Mouse (Mus musculus): ENCODE data around the gene Sept4. TPM values are rescaled to one million over a fixed set of nuclear protein-coding genes. Genes with fewer than 3 reads are reported as not detected.

Gene Sept4
- total RNA-seq (2021), result 10 to 100 TPM; 26.2 to 32.6 TPM

DNA sequence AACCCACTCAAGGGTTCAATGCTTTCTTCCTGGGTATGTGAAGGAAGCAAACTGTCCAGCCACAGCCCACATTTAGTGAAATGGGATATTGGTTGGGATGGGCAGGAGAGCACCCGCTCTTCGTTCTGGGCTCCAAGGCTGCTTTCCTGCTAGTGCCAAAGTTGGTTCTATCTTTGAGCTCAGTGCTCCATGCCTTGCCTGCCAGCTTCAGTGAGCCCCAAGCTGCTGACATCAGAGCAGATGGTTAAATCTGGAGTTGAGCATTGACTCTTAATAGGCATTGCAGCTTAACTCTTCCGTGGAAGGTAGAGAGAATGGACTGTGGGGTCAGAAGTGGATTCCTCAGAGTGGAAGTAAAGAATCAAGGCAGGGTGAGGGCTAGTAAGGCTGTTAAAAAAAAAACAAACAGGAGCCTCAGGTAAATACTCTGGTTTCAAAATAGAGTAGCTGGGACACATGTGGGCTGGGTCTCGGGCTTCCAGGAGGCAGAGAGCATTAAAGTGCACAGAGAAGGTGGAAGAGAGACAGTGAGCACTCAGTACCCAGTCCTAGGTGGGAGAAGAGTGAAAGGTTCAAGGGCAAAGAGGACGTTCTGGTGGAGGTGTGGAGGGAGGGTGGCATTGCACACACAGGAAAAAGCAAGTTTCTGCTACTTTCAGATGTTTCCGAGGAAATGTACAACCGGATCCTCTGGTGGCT is at the start of gene Sept4:
Gene Sept4 (plus strand): TSS at position 649 of the 699 bp plus-strand sequence.
- no peak for DNase-seq

DNA sequence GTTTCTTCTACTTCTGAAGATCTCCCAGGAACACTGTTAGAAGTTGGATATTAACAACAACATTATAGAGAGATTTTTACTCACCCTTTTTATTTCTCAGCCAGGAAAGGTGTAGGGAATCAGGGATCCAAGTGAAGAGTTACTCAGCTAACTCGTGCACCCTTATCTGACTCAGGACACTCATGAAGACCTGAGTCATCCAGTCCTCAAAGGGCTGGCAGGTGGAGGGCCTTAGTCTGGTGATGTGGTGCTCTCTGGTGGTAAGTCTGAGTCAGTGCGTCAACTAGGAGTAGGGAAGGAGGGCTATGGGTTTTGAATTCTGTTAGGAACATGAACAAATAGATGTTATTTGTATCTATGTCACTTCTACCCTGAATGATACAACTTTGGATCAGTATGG is 49.4 kb upstream of the Sept4 start:
- DNase-seq, result peak; percentile 24
- intact Hi-C loops (cut with DNase I), result no loop called here

More for the DNA sequence above, at the start of gene Sept4:
- intact Hi-C loops (cut with DNase I), result no loop called here

DNA sequence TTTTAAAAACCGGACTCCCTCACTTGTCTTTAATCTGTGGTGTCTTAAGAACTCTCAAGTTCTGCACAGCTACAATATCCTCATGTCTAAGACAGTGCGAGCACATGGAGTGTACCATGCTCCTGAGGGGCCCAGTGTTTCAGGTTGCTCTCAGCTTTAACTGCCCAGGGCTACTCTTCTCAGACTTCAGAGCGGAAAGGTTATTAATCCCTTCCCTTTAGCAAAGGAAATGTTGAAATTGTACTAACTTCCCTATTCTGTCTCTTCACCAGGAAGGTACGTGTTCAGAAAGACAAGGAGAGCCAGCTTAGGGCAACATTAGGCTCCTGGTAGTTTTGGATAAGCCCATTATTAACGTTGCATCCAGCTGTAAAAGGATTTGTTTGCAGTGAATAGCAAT is 45.2 kb upstream of the Sept4 start:
- no peak for DNase-seq
- intact Hi-C loops (cut with DNase I), result no loop called here

DNA sequence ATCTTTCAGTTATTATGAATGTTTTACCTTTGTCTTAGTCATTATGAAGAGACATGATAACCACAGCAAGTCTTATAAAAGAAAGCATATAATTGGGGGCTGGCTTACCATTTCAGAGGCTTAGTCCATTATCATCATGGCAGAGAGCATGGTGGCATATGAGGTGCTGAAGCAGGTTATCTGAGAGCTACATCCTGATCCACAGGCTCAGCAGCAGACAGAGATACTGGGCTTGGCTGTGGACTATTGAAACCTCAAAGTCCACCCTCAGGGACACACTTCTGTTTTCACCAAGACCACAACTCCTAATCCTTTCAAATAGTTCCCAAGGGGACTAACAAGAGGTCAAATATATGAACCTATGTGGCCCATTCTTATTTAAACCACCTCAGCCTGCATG is 44.7 kb upstream of the Sept4 start:
- intact Hi-C loops (cut with DNase I), result no loop called here
- DNase-seq, result no peak

DNA sequence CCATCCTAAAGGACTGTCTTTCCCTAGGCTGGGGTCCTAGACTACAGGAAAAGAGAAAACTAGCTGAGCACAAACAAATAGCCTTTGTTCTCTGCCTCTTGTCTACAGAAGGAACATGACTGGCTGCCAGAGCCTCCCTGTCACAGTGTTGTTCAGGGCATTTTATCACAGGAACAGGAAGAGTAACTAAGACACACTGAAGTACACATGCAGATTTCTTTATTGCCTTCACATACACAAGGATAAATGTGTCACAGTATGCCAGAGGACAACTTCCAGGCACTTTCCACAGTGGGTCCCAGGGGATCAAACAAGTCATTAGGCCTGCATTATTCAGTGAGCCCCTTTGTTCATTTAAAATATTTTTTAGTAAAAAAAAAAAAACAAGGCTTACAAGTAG is 43.9 kb upstream of the Sept4 start:
- DNase-seq, result no peak
- intact Hi-C loops (cut with DNase I), result no loop called here

DNA sequence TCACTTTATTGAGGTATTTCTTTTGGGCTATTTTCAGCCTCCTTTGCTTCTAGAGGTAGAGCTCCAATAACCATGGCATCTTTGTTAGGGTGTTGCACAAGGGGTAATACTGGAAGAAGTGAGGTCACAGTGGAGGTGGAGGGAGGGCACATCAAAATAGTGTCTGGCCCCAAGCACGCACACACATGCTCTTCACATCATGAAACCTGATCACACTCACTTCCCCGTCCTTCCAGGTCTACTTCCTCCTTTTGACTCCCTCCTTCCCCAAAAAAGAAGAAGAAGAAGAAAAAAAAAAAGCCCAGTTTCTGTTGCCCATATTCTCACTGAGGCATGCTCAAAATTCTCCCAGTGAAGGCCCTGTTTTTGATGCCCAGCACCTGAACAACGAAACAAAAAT is 41.3 kb upstream of the Sept4 start:
- intact Hi-C loops (cut with DNase I), result no loop called here

DNA sequence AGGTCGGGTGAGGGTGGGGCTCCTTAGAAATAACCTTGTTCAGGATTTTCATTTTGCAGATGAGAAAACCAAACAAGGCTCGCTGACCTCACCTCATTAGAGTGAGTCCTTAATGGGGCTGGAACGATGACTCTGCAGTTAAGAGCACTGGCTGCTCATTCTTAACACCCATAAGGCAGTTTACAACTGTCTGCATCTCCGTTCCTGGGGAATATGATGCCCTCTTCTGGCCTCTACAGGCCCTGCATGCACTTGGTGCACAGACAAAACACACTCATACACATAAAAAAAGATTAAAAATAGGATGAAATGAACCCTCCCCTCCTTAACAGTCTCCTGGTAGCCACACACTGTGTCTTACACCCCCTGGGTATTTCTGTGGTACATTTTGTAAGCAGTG is 40.7 kb upstream of the Sept4 start:
- intact Hi-C loops (cut with DNase I), result no loop called here
- DNase-seq, result no peak

More for the DNA sequence above, 41.3 kb upstream of the Sept4 start:
- DNase-seq, result no peak

DNA sequence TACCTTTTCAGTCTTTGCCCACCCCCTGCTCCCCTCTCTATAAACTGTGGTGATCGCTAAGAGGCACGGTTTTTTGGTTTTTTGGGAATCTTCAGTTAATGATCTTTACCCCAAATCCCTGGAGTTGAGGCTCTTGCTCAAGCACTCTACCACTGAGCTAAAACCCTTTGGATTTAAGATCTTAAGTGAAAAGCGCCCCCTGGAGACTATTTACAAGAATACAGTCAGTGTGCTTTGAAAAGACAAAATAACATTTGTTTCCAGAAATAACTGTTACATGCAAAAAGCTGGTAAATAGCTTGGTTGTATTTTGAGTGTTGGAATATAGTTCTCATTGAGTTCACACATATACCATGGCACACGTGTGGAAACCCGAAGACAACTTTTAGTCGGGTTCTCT is 37.0 kb upstream of the Sept4 start:
- DNase-seq, result no peak
- intact Hi-C loops (cut with DNase I), result no loop called here

DNA sequence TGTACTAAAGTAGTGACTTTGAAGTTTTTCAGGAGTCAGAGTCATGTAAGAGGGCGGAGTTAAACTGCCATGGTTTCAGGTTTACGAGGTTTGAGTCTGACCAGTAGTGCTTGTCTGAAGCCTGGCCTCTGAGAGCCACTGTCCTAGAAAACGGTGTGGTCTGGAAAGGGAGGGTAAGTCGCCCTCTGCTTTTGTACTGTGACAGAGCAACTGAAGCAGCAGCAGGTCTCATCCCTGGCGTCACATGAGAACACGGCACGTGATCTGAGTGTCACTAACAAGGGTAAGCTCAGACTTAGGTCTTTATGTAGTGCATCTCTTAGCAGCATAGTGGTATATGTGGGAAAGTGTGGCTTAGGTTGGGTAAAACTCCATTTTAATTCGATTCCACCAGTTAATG is 26.4 kb upstream of the Sept4 start:
- DNase-seq, result peak; percentile 22
- intact Hi-C loops (cut with DNase I), result no loop called here

DNA sequence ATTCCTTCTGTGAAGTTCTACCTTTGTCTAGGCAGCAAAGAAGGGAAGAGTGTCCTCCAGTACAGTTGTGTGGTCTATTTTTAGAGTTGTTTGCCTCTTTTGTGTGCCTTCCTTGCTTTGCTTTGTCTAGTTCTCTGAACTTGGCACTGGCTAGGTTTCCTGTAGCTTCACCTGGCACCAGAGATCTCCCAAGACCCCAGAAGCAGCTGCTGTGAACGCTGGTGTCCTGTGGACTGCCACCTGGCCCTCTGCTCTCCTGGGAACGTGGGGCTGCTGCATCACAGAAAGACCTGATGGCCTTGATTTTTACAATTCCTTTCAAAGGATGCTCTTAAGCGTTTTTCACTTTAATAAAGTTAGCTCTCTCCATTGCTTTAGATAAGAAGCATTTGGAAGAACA is 25.8 kb upstream of the Sept4 start:
- peak; percentile 78 for DNase-seq
- intact Hi-C loops (cut with DNase I), result no loop called here

DNA sequence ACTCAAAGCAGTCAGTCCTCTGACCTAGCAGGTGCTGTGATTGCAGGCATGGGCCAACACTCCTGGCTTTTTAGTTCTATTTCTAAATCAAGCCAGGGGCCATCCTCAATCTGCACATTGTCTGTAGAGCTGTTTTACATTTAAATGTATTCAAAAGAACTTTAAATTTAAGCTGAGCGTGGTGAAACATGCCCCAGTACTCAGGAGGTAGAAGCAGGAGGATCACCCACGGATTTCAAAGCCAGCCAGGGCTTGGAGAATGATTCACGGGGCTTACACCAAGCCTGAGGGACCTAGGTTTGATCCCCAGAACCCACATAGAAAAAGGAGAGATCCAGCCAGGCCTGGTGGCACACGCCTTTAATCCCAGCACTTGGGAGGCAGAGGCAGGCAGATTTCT is 15.4 kb upstream of the Sept4 start:
- intact Hi-C loops (cut with DNase I), result no loop called here
- DNase-seq, result no peak

DNA sequence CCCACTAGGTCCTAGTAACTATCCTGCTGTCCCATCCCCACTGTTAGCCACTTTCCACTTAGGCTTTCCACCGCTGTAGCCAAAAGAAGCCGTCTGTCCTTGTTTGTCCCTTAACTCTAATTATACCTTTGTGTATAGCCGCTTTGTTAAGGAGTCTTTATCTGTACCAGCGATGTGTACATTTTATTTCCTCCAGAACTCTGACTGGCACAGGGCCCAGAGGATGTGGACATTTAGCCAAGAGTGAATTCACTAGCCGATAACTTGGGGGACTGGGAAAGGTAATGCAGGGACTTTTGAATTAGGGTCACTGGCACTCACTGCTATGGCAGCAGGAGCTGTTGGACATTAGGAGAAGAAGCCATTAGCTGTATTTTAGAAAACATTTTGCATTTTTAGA is 14.3 kb upstream of the Sept4 start:
- no peak for DNase-seq
- intact Hi-C loops (cut with DNase I), result no loop called here

DNA sequence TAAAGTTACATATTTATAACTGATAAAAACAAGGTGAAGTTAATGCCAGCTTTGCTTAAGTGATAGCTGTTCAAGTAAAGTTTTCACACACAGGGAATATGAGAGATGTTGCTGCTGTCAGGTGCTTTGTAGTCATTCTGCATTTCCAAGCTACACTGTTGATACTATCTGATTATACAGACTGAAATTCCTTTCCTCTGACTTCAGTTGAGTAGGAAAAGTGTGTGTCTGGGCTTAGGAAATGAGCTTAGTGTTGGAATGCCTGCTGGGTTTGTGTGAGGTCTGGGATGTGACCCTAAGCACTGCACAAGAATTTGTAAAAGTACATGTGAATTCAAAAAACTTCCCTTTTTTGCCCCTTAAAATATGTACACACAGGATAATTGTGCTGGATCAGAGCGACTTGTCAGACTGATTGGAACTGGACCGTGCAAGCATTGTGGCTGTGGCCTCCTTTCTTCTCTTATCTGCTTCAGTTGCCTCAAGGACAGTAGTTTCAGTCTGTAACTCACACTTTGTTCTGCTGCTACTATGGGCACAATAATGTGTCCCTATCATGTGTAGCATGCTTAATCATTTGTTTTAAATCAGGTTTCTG is 13.5 kb upstream of the Sept4 start:
- intact Hi-C loops (cut with DNase I), result no loop called here
- no peak for DNase-seq

DNA sequence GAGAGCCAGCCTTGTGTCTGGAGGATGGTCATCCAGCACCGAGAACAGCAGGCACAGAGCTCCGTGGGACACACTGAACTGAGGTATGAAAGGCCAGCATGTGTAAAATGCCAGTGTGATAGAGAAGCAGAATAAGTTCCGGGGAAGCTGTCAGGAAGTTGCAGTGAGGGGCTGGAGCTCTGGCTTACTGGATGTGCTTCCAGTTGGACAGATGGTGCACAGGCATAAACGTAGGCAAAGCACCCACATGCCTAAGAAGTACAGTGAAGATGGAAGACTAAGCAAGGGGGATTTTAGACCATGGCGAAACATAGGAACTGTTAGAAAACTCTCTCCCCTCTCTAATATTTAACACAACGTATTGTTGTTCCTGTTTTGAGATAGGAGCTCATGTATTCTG is 7.5 kb upstream of the Sept4 start:
- no peak for DNase-seq
- intact Hi-C loops (cut with DNase I), result no loop called here

DNA sequence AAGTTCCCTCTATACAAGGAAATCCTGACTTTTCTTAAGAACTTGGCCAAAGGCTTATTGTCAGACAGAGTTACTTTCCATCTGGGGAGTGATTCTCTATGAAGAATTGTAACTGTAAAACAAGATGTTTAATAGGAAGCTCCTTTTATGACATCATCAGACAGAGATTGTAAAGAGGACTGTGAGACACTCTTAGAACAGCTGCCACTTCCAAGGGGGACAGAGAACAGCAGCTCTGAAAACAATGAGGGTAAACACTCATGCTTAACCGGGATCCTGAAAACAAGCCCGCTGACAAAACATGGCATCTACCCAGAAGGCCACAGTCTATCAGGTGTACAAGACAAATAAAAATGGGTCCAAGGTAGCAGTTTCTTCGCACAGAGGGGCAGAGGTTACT is 2.2 kb upstream of the Sept4 start, which contains the start of gene Gm11492:
Gene Gm11492 (plus strand): TSS at position 153 of the 400 bp plus-strand sequence.
- intact Hi-C loops (cut with DNase I), result no loop called here
- no peak for DNase-seq

DNA sequence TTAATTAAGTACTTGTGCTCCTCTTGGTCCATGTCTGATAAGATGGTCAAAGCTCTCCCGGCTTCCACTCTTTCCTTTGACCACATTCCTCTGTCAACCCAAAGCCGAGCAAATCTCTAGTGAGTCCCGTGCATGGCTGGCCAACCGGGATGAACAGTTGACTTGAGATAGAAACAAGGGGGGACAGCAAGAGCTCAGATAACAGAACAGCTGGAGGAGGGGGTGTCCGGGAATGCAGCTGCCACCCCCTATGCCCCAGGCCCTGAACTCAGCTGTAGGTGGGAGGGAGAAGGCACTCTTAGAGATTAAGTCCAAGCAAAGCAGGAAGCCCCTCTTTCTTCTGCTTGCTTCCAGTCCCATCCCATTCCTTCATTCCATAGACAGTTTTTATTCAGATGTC is 2.0 kb downstream of the Sept4 start:
- intact Hi-C loops (cut with DNase I), result no loop called here

DNA sequence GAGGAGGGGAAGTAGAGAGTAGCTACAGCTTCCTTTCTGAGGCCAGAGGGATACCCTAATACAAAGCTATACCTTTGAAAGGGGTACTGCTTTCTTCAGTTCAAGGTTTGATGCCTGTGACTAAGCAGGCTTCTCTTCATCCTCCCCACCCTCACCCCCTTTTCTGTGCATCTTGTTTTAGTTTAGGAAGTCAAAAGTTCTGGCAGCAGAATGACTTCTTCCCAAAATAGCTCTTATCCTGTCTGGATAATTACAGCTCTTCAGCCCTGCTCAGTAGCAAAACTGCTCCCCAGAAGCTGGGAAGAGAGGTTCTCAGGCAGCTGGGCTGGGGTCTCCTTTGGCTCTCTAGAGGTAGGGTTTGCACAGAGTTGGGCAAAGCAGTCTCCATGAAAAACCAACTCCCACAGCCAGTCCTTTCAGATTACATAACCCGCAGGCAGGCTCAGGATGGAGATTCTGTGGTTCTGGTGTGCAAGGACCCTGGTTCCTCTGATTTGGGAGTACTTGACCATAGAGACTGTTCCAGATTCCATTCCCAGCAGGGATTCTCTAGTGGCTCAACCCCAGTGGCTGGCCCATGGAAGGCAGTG is 2.8 kb downstream of the Sept4 start:
- no peak for DNase-seq
- intact Hi-C loops (cut with DNase I), result no loop called here

More for the DNA sequence above, 2.0 kb downstream of the Sept4 start:
- no peak for DNase-seq

DNA sequence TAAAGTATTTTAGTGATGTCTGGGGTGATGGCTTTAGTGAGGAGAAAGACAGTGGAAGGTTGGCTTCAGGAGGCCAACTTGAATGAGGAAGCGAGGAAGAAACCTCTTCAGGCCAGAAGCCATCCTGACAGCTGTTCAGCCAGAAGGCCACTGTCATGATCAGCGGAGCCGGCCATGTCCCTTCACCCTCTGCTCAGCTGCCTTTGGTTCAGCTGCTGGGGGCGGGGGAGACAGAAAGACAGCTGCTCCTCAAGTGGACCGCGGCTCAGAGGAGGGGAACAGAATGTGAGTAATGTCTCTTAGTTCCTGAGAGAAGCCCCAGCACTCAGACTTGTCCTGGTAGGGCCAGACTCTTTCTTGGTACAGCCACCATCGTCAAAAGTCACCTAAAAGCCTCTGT is 5.0 kb downstream of the Sept4 start:
- intact Hi-C loops (cut with DNase I), result no loop called here
- DNase-seq, result peak; percentile 71

DNA sequence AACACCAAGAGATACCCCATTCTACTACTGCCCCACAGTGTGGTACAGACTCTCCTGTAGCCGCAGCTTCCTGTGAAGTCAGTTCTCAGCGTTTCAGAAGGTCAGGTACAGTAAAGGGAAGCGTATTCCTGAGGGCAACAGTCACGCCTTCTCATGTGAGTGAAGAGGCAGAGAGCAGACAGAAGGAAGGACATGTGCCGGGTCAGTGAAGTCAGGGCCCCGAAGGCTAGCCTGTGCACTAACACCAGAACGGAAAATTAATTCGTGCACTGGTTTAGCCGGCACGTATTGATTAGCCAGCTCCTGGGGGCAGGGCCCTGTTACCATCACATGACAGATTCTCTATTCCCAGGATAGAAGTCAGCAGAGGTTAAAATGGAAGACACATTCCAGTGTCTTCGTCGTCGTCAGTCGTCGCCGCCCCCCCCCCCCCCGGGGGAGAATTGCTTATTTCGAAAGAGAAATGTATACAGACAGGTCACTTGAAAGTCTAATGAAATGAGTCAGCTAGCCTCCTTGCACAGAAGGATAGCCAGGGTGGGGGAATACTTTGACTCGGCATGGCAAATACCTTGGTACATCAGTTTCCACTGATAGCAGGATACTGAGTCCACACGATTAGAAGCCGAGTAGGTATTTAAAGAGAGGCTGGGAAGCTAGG is 5.9 kb downstream of the Sept4 start:
- DNase-seq, result no peak
- intact Hi-C loops (cut with DNase I), result no loop called here

DNA sequence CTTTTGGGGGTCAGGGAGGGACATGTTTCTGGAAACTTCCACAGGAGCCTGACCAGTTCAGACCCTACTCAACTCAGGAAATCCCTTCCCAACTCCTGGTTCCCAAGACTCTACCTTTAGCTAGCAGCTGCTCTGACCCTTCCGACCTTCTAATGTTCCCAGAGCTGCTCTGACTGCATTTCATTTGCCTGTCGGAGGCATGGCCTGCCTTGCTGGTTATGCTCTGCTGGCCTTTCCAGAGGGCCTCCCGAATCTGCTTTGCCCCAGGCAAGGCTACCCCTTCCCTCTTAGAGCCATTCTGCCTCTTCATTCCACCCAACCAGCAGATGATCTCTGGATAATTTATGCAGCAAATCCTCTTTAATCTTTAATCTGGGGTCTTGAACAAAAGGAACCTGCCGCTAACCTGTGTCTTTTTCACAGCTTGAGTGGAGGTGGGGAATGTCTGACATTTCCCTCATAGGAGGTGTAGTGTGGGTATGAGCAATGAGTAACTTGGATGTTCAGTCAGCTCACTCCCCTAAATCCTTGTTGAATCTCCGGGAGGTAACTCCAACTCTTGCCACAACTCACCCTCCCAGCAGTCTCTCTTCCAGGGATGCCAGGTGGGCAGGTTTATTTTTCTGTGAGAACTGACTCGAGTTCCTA is 9.0 kb downstream of the Sept4 start:
- no peak for DNase-seq
- intact Hi-C loops (cut with DNase I), result no loop called here

DNA sequence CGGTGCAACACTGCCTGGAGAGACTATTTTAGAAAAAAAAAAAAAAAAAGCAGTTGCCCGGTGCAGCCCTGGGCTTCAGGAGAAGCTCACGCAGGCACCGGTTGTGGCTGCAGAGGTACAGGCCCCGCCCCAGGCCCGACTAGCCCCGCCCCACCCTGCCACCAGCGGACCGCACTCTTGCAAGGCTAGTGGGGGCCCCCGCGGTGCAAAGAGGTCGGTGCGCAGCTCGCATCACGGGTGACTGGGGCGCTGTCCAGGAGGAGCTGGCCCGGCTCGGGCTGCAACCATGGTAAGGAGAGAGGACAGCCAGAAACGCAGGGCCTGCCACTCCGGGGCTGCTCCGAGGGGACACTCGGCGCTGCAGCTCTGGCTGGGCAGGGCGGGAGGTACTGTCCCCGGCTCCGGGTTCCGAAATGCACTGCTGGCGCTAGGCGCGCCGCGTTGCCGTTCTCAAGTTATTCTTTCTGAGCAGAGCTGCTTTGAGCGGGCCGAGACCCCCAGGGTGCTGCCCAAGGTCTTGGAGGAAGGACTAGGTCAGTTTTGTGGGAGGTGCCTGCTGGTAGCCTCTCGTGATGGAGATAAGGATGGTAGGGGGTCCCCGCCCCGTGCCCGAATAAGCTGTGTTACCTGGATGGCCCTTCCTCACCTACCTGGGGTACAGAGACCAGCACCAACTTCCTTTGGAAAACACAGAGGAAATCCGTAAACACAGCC is 9.7 kb downstream of the Sept4 start:
- DNase-seq, result peak; percentile 82
- intact Hi-C loops (cut with DNase I), result no loop called here
